Mouse (Mus musculus) small intestine, adult 2 months (tissue): ENCODE results near the gene Ephb1.

Experiments
- CTCF ChIP-seq: fragments of 200-500 bp; IDR thresholded peaks from 2 replicates; pipeline ENCODE4 v1.5.1; 2012; ENCODE audit warnings: low read depth, mild to moderate bottlenecking, control low read depth, inconsistent platforms, low read length, moderate library complexity, mixed read lengths; ENCODE audit not compliant: insufficient replicate concordance, insufficient read length; ENCODE audit errors: extremely low read depth
- POLR2A ChIP-seq: fragments of 200-500 bp; IDR thresholded peaks from 2 replicates; pipeline ENCODE4 v1.6.1; 2012; ENCODE audit warnings: low read depth, mild to moderate bottlenecking, control low read depth, inconsistent platforms, low read length, moderate library complexity

DNA sequence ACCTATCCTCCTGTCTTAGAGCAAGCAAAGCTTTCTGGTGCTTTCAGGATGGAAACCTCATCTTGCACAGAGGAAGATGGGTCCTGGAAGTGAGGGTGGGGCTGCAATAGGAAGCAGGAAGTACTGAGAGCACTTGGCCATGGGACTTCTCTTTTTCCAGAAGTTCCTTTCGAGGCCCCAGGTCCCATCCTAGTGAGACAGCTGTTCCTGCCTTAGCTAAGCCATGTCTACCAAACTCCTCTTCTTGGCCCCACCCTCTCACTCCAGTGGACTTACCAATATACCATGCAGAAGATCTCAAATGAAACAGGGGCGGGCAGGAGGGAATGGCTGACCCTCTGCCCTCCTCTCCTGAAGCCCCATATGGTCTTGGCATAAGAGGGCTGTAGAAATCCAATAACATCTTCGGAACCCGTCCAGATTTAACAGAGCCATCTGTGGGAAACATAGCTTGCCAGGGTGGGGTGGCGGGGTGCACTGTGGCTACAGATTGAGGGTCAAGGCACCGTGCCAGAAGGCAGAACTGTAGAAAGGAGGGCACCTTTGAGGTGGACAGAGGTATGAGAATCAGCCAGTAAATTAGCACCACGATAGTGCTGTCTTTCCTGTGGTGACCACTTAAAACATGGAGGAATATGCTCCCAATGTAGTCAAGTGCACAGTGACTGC is 48.9 kb downstream of the Ephb1 start:
- TF ChIP-seq CTCF (no peak), POLR2A (no peak)
